Mouse (Mus musculus): ENCODE measurements around the gene Yeats4. TPM values are rescaled to one million over a fixed set of nuclear protein-coding genes. Genes with fewer than 3 reads are reported as not detected.

Gene Yeats4
- 10 to 100 TPM; 53.0 to 72.5 TPM for polyA plus RNA-seq (2017; shearing (Covaris generic))

GRCm38 (mm10) chr10:117224102-117224990 lies at the start of gene Yeats4:
TSS of gene Yeats4 (minus strand) at chr10:117224507.

GRCm38 (mm10) chr10:117238603-117239002 lies 14.3 kb upstream of the Yeats4 start, which contains the start of gene 9530003J23Rik:
TSS of gene 9530003J23Rik (minus strand) at chr10:117238703.

Other genes with a start within 250 kb of the Yeats4 start
- under 1 TPM; 0.13 to 0.21 TPM for gene Best3, start 238.2 kb downstream of the Yeats4 start, polyA plus RNA-seq (2017; shearing (Covaris generic))
- gene Lrrc10, start 179.2 kb downstream of the Yeats4 start, polyA plus RNA-seq (2017; shearing (Covaris generic)): not detected
- gene Cct2, start 160.7 kb downstream of the Yeats4 start, polyA plus RNA-seq (2017; shearing (Covaris generic)): 100 to 1,000 TPM; 211 to 250 TPM
- gene Frs2, start 76.0 kb downstream of the Yeats4 start, polyA plus RNA-seq (2017; shearing (Covaris generic)): 10 to 100 TPM; 11.5 to 17.4 TPM
- under 1 TPM; 0.21 to 0.33 TPM for gene 9530003J23Rik, start 14.2 kb upstream of the Yeats4 start, polyA plus RNA-seq (2017; shearing (Covaris generic))
- gene Lyz2, start 57.8 kb upstream of the Yeats4 start, polyA plus RNA-seq (2017; shearing (Covaris generic)): 10 to 100 TPM; 37.9 to 60.8 TPM
- gene Lyz1, start 68.4 kb upstream of the Yeats4 start, polyA plus RNA-seq (2017; shearing (Covaris generic)): 1 to 10 TPM; 2.6 to 5.8 TPM
- 100 to 1,000 TPM; 113 to 139 TPM for gene Cpsf6, start 155.5 kb upstream of the Yeats4 start, polyA plus RNA-seq (2017; shearing (Covaris generic))